Mouse (Mus musculus) CH12.LX (cell line): ENCODE measurements around the gene Wdr63. TPM values are rescaled to one million over a fixed set of nuclear protein-coding genes. Genes with fewer than 3 reads are reported as not detected.

Experiments
- DNase-seq: peaks from one replicate; pipeline ENCODE4 v3.0.0-alpha.2; 2013; ENCODE audit errors: extremely low read depth
- H3K27ac ChIP-seq: 2 replicates; pipeline ENCODE4 v1.5.1; 2012; ENCODE audit warnings: low read depth, mild to moderate bottlenecking, control low read depth, moderate library complexity; ENCODE audit not compliant: insufficient read depth
- H3K27me3 ChIP-seq: replicated peaks from 2 replicates; pipeline ENCODE3; 2012; ENCODE audit warnings: inconsistent platforms
- H3K36me3 ChIP-seq, 2 experiments: replicated peaks in 1 of 2; 2 replicates each; pipeline versions ENCODE3 to v1.6.1; 2012; ENCODE audit warnings: inconsistent platforms in 1 of 2, low read length in 1 of 2, mild to moderate bottlenecking in 1 of 2, mixed read lengths in 1 of 2, moderate library complexity in 1 of 2; ENCODE audit not compliant: control insufficient read depth in 1 of 2, insufficient read depth in 1 of 2
- H3K4me1 ChIP-seq, 2 experiments: 2 replicates each; pipeline ENCODE4 v1.6.1; 2012; ENCODE audit warnings: inconsistent platforms in 1 of 2, moderate library complexity in 1 of 2; ENCODE audit not compliant: insufficient read depth in 2 of 2, control insufficient read depth in 1 of 2
- H3K4me2 ChIP-seq: 2 replicates; pipeline ENCODE4 v1.6.1; 2012; ENCODE audit warnings: low read depth, mild to moderate bottlenecking, control low read depth; ENCODE audit not compliant: poor library complexity, insufficient read depth, severe bottlenecking
- H3K4me3 ChIP-seq, 3 experiments: fragments of 150-350 bp in 1 of 3; sonication (generic) in 1 of 3; replicated peaks in 1 of 3; 2 replicates each; pipeline versions ENCODE3 to v1.5.1; 2011 to 2012; ENCODE audit warnings: low read depth in 2 of 3, low read length in 2 of 3, mild to moderate bottlenecking in 2 of 3, moderate library complexity in 2 of 3, control low read depth in 1 of 3, improper control_type of control experiment in 1 of 3, inconsistent platforms in 1 of 3, mixed read lengths in 1 of 3; ENCODE audit not compliant: poor library complexity in 1 of 3
- H3K79me2 ChIP-seq: replicated peaks from 2 replicates; pipeline ENCODE4 v1.6.1; 2012; ENCODE audit warnings: mild to moderate bottlenecking, moderate library complexity; ENCODE audit not compliant: control insufficient read depth, poor library complexity, insufficient read depth, severe bottlenecking; ENCODE audit errors: extremely low read depth
- H3K9ac ChIP-seq: 2 replicates; pipeline ENCODE4 v1.6.1; 2012; ENCODE audit warnings: low read depth, mild to moderate bottlenecking, control low read depth, moderate library complexity; ENCODE audit not compliant: insufficient read depth
- H3K9me3 ChIP-seq: replicated peaks from 2 replicates; pipeline ENCODE3; 2012; ENCODE audit warnings: low read length, inconsistent platforms, mixed read lengths
- BHLHE40 ChIP-seq: IDR thresholded peaks from 2 replicates; pipeline ENCODE4 v1.6.1; 2011; ENCODE audit warnings: mild to moderate bottlenecking, low read depth, low read length, improper control_type of control experiment
- CHD1 ChIP-seq: IDR thresholded peaks from 2 replicates; pipeline ENCODE4 v1.6.1; 2012; ENCODE audit warnings: low read depth, low read length, improper control_type of control experiment, inconsistent platforms
- CHD2 ChIP-seq: IDR thresholded peaks from 2 replicates; pipeline ENCODE4 v1.6.1; 2011; ENCODE audit warnings: low read length, improper control_type of control experiment
- CTCF ChIP-seq, 2 experiments: IDR thresholded peaks in 1 of 2; conservative IDR thresholded peaks in 1 of 2; 2 replicates each; pipeline ENCODE4 v1.5.1; 2011 to 2012; ENCODE audit warnings: low read depth in 2 of 2, low read length in 2 of 2, improper control_type of control experiment in 1 of 2, inconsistent platforms in 1 of 2, mild to moderate bottlenecking in 1 of 2, moderate library complexity in 1 of 2
- E2F4 ChIP-seq: IDR thresholded peaks from 2 replicates; pipeline ENCODE4 v1.6.1; 2011; ENCODE audit warnings: low read depth, low read length, improper control_type of control experiment; ENCODE audit not compliant: insufficient replicate concordance
- ELF1 ChIP-seq: IDR thresholded peaks from 2 replicates; pipeline ENCODE4 v1.6.1; 2014; ENCODE audit warnings: low read depth, mild to moderate bottlenecking, inconsistent platforms, low read length, improper control_type of control experiment
- EP300 ChIP-seq: IDR thresholded peaks from 2 replicates; pipeline ENCODE4 v1.6.1; 2011; ENCODE audit warnings: low read length, improper control_type of control experiment
- ETS1 ChIP-seq: conservative IDR thresholded peaks from 2 replicates; pipeline ENCODE4 v1.6.1; 2012; ENCODE audit warnings: low read depth, mild to moderate bottlenecking, inconsistent platforms, low read length, improper control_type of control experiment, moderate library complexity
- GABPA ChIP-seq: IDR thresholded peaks from 2 replicates; pipeline ENCODE4 v1.6.1; 2012; ENCODE audit warnings: low read depth, low read length, improper control_type of control experiment, inconsistent platforms; ENCODE audit not compliant: insufficient replicate concordance
- HCFC1 ChIP-seq: IDR thresholded peaks from 2 replicates; pipeline ENCODE4 v1.6.1; 2012; ENCODE audit warnings: low read depth, mild to moderate bottlenecking, inconsistent platforms, low read length, improper control_type of control experiment
- JUN ChIP-seq: IDR thresholded peaks from 2 replicates; pipeline ENCODE4 v1.6.1; 2011; ENCODE audit warnings: low read depth, mild to moderate bottlenecking, low read length, improper control_type of control experiment, moderate library complexity; ENCODE audit not compliant: insufficient read depth
- JUND ChIP-seq: conservative IDR thresholded peaks from 2 replicates; pipeline ENCODE4 v1.6.1; 2011; ENCODE audit warnings: low read depth, low read length, improper control_type of control experiment
- KAT2A ChIP-seq: IDR thresholded peaks from 2 replicates; pipeline ENCODE4 v1.6.1; 2012; ENCODE audit warnings: low read length, improper control_type of control experiment, inconsistent platforms; ENCODE audit not compliant: insufficient replicate concordance
- MAX ChIP-seq: IDR thresholded peaks from 2 replicates; pipeline ENCODE4 v1.6.1; 2011; ENCODE audit warnings: low read length, improper control_type of control experiment
- MAZ ChIP-seq: IDR thresholded peaks from 2 replicates; pipeline ENCODE4 v1.6.1; 2012; ENCODE audit warnings: low read depth, mild to moderate bottlenecking, inconsistent platforms, low read length, improper control_type of control experiment, moderate library complexity
- MXI1 ChIP-seq: IDR thresholded peaks from 2 replicates; pipeline ENCODE4 v1.6.1; 2011; ENCODE audit warnings: mild to moderate bottlenecking, low read depth, low read length, improper control_type of control experiment
- NRF1 ChIP-seq: IDR thresholded peaks from 2 replicates; pipeline ENCODE4 v1.6.1; 2014; ENCODE audit warnings: low read depth, mild to moderate bottlenecking, inconsistent platforms, low read length, improper control_type of control experiment, moderate library complexity
- POLR2AphosphoS2 ChIP-seq: IDR thresholded peaks from 2 replicates; pipeline ENCODE4 v1.6.1; 2011; ENCODE audit warnings: low read depth, low read length, improper control_type of control experiment
- RCOR1 ChIP-seq: conservative IDR thresholded peaks from 2 replicates; pipeline ENCODE4 v1.6.1; 2012; ENCODE audit warnings: low read depth, mild to moderate bottlenecking, inconsistent platforms, low read length, improper control_type of control experiment
- SIN3A ChIP-seq: IDR thresholded peaks from 2 replicates; pipeline ENCODE4 v1.6.1; 2012; ENCODE audit warnings: low read length, improper control_type of control experiment, inconsistent platforms
- TCF12 ChIP-seq: IDR thresholded peaks from 2 replicates; pipeline ENCODE4 v1.6.1; 2014; ENCODE audit warnings: low read depth, mild to moderate bottlenecking, inconsistent platforms, low read length, improper control_type of control experiment
- USF2 ChIP-seq: conservative IDR thresholded peaks from 2 replicates; pipeline ENCODE4 v1.6.1; 2011; ENCODE audit warnings: low read depth, low read length, improper control_type of control experiment
- ZC3H11A ChIP-seq: IDR thresholded peaks from 2 replicates; pipeline ENCODE4 v1.6.1; 2012; ENCODE audit warnings: low read depth, mild to moderate bottlenecking, inconsistent platforms, low read length, improper control_type of control experiment
- dilution Hi-C: fragments of 300-500 bp; cut with MboI; formaldehyde crosslinking; loops from 2 replicates; pipeline ENCODE4 v1.14.3; 2020; ENCODE audit warnings: low sequenced_read_pairs; ENCODE audit not compliant: extremely low pct_unique_long_range_greater_than_20kb, extremely low pct_ligation_motif_present
- in situ Hi-C: fragments of 300-500 bp; cut with MboI; formaldehyde crosslinking; loops from 3 replicates; pipeline ENCODE4 v1.14.3; 2019; ENCODE audit warnings: low sequenced_read_pairs, low pct_ligation_motif_present, low pct_unique_long_range_greater_than_20kb, mixed read lengths
- polyA plus RNA-seq: library from polyadenylated mRNA; unstranded; fragments of >175 nt; gene quantifications from 2 replicates; pipeline ENCODE4 v1.2.1, GENCODE M21; 2012; ENCODE audit warnings: low read depth; ENCODE audit not compliant: insufficient read length
- total RNA-seq, 2 experiments: library from RNA; depleted of rRNA; stranded (reverse); fragments of 300-350 nt in 1 of 2; fragments of >200 nt in 1 of 2; gene quantifications; 2 replicates each; pipeline ENCODE4 v1.2.3; 2012 to 2014

Wdr63 gene
- total and polyA plus RNA-seq, 3 experiments: not detected

- TF ChIP-seq E2F4 (no peak), MAZ (no peak), RCOR1 (no peak), GABPA (no peak), JUND (no peak), MXI1 (peak; percentile 50; the same call in 1 of the 2 replicates), ELF1 (no peak)
- TF ChIP-seq, all 38 proteins: peak for 11
Observed at GRCm38 (mm10) chr3:146047704-146048207, 60.2 kb downstream of the Wdr63 start (continued).

GRCm38 (mm10) chr3:146046076-146046475 lies 61.9 kb downstream of the Wdr63 start:
- Histone ChIP-seq H3K36me3 (no peaks in the 10 kb centered on the region), H3K4me1 (peaks cover 7 to 30% of the 10 kb centered on the region in 2 experiments; a peak in 3 of 4 replicates)
- TF ChIP-seq KAT2A (no peak), JUN (no peak), ETS1 (no peak), E2F4 (no peak), BHLHE40 (no peak), GABPA (no peak), SIN3A (no peak), POLR2AphosphoS2 (no peak), MAX (no peak)
- TF ChIP-seq, all 38 proteins: peak for 0
- in situ Hi-C loops (no loop called here), dilution Hi-C loops (no loop called here)
- Histone ChIP-seq H3K9me3 (no peaks in the 10 kb centered on the region), H3K4me3 (no peak overlapping the region), H3K4me2 (no peak overlapping the region), H3K79me2 (no peaks in the 10 kb centered on the region), H3K27ac (no peak overlapping the region), H3K9ac (no peak overlapping the region), H3K27me3 (no peaks in the 10 kb centered on the region)
- no peak for DNase-seq

GRCm38 (mm10) chr3:146044977-146045376 lies 63.0 kb downstream of the Wdr63 start:
- Histone ChIP-seq H3K4me2 (no peak overlapping the region), H3K36me3 (no peaks in the 10 kb centered on the region), H3K27me3 (no peaks in the 10 kb centered on the region), H3K9ac (no peak overlapping the region), H3K4me3 (no peak overlapping the region), H3K9me3 (peaks cover 2% of the 10 kb centered on the region), H3K27ac (no peak overlapping the region), H3K4me1 (peaks cover 7 to 23% of the 10 kb centered on the region in 2 experiments; a peak in 3 of 4 replicates), H3K79me2 (no peaks in the 10 kb centered on the region)
- in situ Hi-C loops: no loop called here
- no peak for DNase-seq
- dilution Hi-C loops: no loop called here
- TF ChIP-seq CTCF (conservative IDR thresholded peaks at IDR 0.05 in 1 of 2, IDR thresholded peaks at IDR 0.05 in 1 of 2; ENCODE audit: low read depth in 2 of 2, low read length in 2 of 2): no peak
- TF ChIP-seq NRF1: no peak
- TF ChIP-seq CHD2: no peak
- TF ChIP-seq MXI1: no peak
- TF ChIP-seq ZC3H11A: no peak
- TF ChIP-seq KAT2A: no peak
- TF ChIP-seq RCOR1: no peak
- no peak for TF ChIP-seq CHD1
- no peak for TF ChIP-seq USF2
- TF ChIP-seq EP300: no peak
- no peak for TF ChIP-seq E2F4
- no peak for TF ChIP-seq GABPA
- no peak for TF ChIP-seq TCF12
- no peak for TF ChIP-seq HCFC1
- TF ChIP-seq POLR2AphosphoS2: no peak
